Mouse (Mus musculus): ENCODE data around the gene Ebf4.
A peak's percentile ranks its signal among the peaks of the same experiment; 100 is the strongest.

Gene Ebf4

DNA sequence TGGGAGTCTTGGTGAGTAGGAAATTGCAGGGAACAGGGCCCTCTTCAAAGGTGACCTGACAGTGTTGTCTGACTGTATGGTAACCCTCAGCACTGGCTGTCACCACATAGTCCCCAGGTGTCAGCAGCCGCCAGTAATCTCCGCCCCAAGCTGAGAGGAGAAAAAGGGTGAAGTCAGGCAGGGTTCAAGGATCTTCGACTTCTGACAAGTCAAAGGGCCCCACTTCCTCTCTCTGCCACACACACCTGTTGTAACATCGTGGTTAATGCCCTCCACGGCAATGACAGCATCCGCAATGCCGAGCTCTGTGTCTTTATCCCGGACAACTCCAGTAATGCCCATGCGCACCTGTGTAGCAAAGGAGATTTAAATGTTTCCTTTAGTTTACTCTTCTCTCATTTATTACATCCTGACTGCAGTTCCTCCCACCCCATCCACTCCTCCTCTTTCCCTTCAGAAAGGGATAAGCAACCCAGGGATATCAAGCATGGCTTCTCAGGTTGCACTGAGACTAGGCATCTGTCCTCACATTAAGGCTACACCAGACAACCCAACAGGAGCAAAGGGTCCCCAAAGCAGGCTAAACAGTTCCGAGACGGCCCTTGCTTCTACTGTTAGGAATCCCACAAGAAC lies 96.1 kb downstream of the Ebf4 start:
- no peak for DNase-seq

DNA sequence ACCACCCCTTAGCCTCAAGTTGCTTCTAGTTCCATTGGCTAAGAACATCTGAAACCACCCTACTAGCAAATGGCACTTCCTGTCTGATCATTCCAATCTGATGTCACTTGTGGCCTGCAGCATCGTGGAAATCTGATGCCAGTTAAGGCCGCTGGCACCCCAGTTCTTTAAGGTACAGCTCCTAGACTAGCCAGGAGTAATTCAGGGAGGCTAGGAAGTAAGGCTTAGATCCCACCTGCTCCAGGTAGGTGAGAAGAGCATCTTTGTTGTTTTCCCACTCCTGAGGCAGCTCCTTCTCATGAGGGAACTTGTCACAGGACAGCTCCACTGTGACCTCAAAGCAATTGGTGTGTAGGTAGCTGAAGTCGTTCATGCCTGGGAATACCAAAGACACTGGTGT lies 97.9 kb downstream of the Ebf4 start:
- no peak for DNase-seq

DNA sequence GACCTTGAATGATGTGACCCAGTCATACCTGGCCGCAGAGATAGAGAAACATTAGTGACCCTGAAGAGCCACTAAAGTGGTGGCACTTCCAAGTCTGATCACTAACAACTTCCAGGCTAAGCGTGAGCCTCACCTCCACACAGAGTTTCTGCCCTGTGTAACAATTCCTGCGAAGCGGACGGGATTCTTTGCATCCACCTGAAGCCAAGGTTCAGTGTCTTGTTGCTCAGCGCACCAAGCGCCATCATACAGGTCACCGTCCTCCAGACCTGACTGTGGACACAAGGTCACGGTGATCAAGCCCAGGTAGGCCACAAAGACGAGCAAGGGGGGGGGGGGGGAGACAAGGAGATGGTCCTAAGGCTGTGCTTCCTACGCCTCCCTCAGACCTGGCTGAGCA lies 100.7 kb downstream of the Ebf4 start:
- no peak for DNase-seq

DNA sequence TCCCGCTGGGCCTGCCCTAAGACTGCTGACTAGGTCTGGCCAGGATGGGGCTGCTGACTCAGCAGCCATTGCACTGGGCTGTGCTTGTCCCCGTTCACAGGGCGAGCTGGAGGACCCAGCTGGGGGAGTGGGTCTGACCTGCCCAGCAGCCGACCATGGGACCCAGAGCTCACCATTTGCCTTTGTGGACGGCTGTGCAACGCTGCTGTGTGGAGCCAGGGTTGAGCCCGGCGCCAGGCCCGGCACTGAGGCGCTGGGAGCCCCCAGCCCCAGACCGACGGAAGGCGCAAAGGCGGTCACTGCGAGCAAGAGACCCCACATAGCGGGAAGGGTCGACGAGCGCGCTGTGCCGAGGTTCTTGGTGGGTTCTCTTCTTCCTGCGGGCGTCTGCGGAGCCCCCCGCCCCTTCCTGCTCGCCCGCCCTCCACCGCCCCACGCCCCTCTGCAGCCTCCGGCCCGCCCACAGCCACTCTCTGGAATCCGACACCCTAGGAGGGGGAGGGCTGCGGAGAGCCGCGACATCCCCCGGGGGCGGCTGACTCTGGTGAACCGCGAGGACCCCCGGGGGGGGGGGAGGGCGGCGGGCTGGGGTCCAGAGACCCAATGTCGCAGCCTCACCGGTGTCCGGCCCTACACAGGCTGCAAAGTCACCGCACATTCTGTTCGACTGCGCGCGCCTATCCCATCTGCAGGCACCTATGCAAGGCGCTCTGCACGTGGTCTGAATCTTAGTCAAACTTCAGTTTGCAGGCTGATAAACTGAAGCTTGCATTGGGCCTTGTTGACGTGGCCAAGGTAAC lies 102.4 kb downstream of the Ebf4 start, which contains the start of gene Cpxm1:
Gene Cpxm1, minus strand, starts transcription at position 389 of the 800 bp plus-strand sequence.
- peak; percentile 79 for DNase-seq

DNA sequence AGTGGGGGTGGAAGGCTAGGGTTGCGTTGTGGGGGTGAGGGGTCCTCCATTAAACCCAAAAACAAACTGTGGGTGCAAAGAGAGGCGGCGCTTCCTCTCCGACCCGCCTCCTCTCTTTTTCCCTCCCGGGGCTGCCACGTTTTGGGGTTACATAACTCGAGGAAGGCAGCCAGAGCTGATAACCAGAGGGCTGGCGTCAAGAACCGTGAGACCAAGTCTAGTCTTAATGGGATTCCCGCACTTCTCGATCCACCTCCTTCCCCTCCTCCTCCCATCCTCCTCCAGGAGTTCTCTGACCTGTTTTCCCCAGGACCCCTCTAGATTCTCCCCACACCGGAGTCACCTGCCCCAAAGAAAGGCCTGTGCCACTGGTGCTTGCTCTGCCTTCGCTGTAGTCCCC lies 103.1 kb downstream of the Ebf4 start:
- DNase-seq: peak; percentile 7

DNA sequence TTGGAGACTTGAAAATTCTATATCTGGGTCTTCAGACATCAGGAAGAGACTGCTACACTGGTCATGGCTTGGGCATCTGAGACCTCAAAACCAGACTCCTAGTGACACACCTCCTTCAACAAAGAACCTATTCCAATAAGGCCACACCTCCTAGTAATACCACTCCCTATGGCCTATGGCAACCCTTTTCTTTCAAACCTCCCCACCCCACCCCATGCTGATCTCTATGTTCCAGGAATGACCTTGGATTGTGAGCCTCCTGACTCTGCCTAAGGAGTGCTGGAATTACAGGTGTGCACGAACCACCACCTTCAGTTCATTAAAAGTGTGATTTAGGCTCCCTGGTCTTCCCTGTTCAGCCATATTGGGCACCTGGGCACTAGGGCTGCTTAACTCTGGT lies 105.1 kb downstream of the Ebf4 start:
- no peak for DNase-seq

DNA sequence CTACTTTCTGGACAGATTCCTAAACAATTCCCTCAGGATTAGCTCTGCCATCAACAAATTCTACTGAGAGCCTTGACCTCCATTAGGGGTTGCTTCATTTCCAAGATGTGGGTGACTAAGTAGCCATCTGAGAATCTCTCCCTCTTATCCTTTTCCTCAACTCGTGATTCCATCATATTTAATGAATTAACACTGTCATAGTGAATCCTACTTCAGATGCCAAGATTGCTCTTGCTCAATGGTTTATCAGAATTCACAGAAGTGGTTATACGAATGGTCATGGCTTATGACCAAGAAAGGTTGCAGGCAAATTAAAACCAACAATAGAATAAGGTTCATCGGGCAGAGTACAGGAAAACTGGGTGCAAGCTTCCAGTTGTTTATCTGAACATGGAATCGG lies 106.9 kb downstream of the Ebf4 start:
- no peak for DNase-seq

DNA sequence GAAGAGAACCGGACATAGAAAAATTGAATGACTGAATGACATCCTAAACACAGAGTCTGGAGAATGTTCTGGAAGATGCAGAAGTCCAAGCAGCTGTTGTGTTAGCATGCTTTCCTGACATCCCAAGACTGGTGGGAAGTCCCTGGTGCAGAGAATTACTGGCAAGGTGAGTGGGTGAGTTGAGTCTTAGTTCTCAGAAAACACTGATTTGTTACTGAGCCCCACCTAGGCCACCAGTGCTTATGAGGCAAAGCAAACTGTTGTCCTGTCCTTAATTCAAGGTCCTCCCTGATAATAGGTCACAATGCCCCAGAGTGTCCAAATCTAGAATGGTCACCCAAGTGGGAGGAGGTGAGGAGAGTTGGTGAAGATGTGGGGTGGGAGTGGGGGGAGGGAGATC lies 110.0 kb downstream of the Ebf4 start, which contains the start of the genes Gm28372 and 1700020A23Rik:
Gene Gm28372, plus strand, starts transcription at position 301 of the 400 bp plus-strand sequence.
Gene 1700020A23Rik, plus strand, starts transcription at position 321 of the 400 bp plus-strand sequence.
- DNase-seq: no peak

DNA sequence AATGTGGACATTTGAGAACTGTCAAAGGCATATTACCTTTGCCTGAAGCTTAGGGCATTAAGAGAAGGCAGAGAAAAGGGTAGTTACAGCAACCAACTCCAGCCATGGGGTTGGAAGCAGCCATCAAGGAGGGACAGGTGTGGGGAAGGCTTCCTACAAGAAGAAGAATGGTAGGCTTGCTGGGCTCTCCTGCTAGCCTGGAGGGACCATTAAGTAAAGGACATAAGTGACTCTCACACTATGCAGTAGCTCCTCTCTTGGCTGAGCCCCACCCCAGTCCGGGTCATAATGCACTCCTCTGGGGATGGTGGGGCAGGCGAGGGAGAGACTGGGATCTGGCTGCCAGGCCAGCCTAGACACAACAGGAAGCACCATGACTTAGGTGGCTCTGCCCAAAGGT lies 111.2 kb downstream of the Ebf4 start, which contains the start of gene Tmem239:
Gene Tmem239, plus strand, starts transcription at position 301 of the 400 bp plus-strand sequence.
- DNase-seq: no peak

DNA sequence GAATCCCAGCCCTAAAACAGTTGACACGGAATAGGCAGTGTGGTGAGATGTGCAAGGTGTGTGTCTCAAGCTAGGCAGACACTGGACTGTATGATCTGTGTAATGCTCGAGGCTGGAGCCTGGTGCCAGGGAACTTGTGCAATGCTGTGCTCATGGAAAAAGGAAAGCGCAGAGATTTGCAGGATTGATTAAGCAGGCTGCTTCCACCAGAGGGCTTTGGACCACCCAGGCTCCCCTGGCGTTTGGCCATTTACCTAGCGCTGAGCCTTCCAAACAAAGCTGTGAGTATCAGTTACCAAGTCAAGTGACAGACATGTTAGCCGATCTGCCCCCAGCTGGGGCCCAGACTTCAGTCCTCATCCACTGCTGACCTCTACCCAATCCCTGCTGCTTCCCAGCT lies 113.2 kb downstream of the Ebf4 start:
- peak; percentile 62 for DNase-seq

DNA sequence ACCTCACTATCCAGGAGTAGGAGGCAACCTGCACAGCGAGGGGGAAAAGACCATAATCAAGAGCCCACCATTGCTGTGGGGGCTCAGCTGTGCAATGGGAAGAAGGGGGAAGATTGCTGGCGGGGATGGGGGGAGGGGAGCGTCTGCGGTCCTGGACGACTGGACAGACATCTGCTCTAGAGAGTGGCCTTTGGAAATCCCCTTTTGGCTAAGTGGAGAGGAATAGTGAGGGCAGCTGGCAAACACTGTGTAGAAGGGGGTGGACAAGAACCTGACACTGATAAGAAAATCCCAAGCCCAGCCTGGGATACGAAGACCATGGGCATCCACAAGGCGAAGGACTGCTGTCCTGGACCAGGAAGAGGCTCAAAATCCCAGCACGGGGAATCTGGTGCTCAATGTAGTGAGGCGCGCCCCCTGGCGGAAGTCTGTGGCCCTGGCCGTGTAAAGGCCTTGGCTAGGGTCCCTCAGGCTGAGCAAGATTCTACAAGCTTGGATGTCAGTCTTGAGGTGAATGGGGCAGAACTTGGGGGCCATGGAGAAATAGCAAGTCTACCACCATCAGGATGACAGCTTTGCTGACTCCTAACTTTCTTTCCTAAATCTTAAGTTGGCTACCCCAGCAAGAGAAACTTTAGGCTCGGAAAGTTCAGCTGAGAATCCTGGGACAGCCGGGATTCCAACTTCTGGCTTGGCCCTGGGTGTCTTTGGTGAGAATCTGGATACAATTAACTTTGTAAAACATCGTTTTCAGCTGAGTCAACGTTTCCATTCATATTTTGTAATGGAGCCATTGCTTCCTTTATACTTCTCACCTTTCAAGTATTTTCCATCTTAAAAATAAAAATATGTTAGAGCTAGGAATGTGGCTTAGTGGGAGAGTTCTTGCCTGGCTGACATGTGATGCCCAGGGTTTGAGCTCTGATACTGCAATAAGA lies 116.9 kb downstream of the Ebf4 start:
- DNase-seq: peak; percentile 86

DNA sequence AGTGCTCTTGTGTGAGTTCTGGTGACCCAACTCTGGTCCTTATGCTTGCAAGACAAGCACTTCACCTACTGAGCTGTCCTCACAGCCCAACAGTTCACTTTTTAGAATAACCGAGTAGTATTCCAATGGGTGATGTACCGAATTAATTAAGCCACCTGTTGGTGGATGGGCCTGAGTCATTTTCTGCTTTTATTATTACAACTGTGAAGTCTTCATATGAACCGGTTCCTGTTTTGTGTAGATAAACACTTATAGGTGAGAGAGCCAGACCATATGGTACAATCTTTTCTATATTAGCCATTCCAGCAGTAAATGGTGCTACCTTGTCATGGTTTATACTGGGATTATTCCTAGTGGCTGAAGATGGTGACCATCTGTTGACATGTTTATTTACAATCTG lies 117.8 kb downstream of the Ebf4 start:
- no peak for DNase-seq

DNA sequence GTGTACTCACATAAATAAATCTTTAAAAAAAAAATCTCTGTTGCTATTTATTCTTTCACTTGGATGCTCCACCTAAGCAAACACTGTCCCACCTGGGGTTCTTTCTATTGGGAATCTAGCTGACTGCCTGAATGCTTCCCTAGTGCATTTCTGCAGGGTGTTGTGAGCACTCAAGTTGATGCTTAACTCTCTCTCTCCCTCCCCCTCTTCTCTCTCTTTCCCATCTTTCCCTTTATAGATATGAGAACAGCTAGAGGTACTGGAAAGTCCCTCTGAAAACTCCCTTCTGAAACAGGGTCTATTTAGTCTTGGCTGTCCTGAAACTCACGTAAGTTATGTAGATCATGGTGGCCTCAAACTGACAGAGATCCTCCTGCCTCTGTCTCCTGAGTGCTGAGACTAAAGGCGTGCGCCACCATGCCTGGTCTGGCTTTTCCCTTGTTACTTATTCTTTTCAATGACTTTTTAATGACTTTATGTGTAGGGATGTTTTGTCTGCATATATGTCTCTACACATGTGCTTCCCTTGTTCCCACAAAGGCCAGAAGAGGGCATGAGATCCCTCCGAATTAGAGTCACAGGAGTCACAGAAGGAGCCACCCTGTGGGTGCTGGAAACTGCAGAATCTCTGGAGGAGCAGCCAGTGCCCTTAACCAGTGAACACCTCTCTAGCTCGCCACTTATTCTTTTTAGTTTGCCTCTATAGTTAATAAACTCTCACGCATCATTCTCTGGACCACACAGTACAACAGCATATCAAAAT lies 119.3 kb downstream of the Ebf4 start:
- DNase-seq: peak; percentile 13

Data from retina, postnatal 1 day (tissue).